Mouse (Mus musculus) C2C12 (cell line): ENCODE data around the gene Cops3.

ENCODE experiments used
- CEBPB ChIP-seq: IDR thresholded peaks from one replicate; pipeline ENCODE4 v1.6.1; 2011; ENCODE audit warnings: low read depth, mild to moderate bottlenecking, control low read depth, moderate library complexity
- CTCF ChIP-seq: IDR thresholded peaks from one replicate; pipeline ENCODE4 v1.5.1; 2011; ENCODE audit not compliant: control insufficient read depth, insufficient read depth, insufficient read length
- FOSL1 ChIP-seq: IDR thresholded peaks from one replicate; pipeline ENCODE4 v1.8.0; 2011; ENCODE audit warnings: mild to moderate bottlenecking, low read length; ENCODE audit not compliant: poor library complexity, insufficient read depth, severe bottlenecking
- MAX ChIP-seq: IDR thresholded peaks from one replicate; pipeline ENCODE4 v1.6.1; 2011; ENCODE audit warnings: mild to moderate bottlenecking, control low read depth
- MYOD1 ChIP-seq: IDR thresholded peaks from one replicate; pipeline ENCODE4 v1.6.1; 2011; ENCODE audit warnings: low read depth; ENCODE audit not compliant: control insufficient read depth, insufficient read length
- MYOG ChIP-seq: IDR thresholded peaks from one replicate; pipeline ENCODE4 v1.6.1; 2011; ENCODE audit not compliant: control insufficient read depth, insufficient read length; ENCODE audit errors: extremely low read depth
- USF1 ChIP-seq: IDR thresholded peaks from one replicate; pipeline ENCODE4 v1.6.1; 2011; ENCODE audit warnings: low read depth, mild to moderate bottlenecking, control low read depth, moderate library complexity

DNA sequence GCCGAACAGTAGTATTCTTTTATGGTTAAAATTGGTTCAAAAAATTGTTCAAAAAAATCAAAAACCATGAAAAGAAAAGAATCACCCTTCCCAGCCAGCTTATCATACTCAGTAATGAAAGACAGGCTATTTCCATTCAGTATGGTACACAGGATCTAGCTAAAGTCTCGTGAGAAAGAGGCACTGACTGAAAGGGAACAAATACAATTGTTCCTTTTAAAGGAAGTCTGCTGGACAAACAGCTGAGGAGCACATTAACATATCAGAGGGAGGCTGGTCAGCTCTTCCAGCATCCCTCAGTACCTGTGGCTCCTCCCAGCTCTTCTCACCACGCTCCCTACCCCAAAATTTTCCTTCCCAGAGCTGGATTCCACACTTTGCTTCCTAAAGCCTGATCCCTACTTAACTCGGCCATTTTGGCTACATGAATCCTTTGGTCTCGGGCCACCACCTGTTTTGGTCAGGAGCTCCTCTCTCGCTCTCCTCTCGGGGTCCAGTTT lies 57.5 kb downstream of the Cops3 start:
- TF ChIP-seq CTCF (no peak), MAX (no peak), MYOD1 (no peak), USF1 (no peak), CEBPB (no peak), MYOG (no peak), FOSL1 (no peak)
